Mouse (Mus musculus): ENCODE measurements at regions not wholly inside any gene's neighbourhood (a gene's known extent, or its start where the extent isn't known, plus 50 kb on each side); places are given as distances from the start of the nearest gene placed in this dataset.

DNA sequence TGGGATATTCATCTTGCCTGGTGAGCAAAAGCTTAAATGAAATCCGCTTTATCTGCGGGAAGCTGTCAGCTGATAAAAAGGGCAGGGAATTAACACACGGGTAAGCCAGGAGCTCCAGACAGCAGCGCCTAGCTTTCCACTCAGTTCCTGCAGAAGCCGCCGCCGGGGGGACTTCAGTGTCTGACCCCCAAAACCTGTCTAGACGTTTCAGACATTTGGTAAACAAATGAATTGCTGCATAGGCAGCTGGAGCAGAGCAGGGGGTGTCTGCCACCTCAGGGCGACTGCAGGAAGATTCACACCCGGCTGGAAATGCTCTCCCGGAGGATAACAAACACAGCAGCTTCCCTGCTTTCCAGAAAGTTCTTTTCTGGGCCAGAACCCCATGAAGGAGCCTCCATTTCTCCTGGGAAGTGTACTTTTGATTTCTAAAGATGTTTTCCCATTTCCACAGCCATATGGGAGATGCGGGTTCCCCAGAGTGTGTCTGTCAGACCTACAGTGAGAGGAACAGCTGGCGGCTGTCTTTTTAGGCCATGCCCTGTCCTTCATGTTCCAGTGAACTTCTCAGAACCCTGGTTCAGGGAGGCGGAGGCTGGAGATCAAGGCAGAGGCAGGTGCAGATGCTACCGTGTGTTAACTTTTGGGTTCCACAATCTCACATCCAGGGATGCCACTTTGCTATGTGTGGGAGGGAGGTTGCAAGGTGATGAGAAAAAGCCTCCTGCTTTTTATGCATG, 58.7 kb upstream of the Pmepa1 start:
- DNase-seq, result no peak

GRCm38 (mm10) chr2:173335859-173336258, 59.5 kb upstream of the Pmepa1 start:
- no peak for DNase-seq

- DNase-seq, result no peak
Measured at GRCm38 (mm10) chr2:173337666-173338065, 61.3 kb upstream of the Pmepa1 start.

DNA sequence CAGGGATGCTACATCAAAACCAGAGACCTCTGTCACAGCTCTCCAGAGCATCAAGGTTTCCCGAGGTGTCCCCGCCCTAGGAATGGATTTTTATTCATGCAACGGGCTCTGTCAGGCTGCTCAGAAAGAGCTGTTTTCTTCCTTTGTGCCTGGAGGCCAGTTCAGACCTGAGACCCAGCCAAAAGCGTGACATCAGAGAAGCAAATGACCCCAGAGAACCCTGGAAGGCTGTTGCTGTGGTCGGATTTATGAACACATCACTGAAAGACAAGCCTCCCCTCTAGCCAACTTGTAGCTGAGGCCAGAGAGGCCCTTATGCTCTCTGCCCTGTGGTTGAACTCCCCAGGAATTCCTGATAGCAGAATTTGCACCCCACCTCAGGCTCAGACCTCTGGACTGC, 62.3 kb upstream of the Pmepa1 start:
- no peak for DNase-seq

GRCm38 (mm10) chr2:173339211-173339610, 62.9 kb upstream of the Pmepa1 start:
- no peak for DNase-seq

DNA sequence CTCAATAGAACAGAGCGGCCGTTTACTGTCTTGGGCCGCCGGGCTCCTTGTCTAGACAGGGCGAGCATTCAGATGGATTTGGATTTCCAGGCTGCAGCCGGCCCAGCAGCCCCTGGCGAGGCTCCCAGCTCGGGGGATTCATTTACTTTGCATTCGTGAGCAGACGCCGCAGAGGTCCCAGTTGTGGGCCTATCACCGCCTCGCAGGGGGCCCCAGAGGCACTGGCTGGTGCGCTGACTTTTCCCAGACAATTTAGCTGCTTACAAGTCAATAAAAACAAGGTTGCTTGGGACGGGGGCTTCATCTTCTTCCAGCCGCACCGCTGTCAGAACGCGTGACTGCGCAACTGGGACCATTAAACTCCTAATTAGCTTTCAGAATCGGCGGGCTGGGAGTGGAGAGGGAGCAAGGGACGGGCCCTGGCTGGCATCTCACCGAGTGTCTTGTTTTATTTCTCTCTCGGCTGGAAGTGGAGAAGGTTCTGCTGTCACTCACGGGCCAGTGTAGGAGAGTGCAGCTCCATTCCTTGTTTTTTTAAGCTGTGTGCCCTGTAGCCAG, 63.8 kb upstream of the Pmepa1 start:
- no peak for DNase-seq

GRCm38 (mm10) chr2:173342605-173343260, 66.4 kb upstream of the Pmepa1 start:
- DNase-seq, result no peak

- DNase-seq, result no peak
Measured at GRCm38 (mm10) chr2:173343665-173344064, 67.3 kb upstream of the Pmepa1 start.

- no peak for DNase-seq
Measured at GRCm38 (mm10) chr2:173344221-173344620, 67.9 kb upstream of the Pmepa1 start.

GRCm38 (mm10) chr2:173347341-173347740, 71.0 kb upstream of the Pmepa1 start:
- no peak for DNase-seq

GRCm38 (mm10) chr2:173348757-173349156, 72.4 kb upstream of the Pmepa1 start:
- DNase-seq, result no peak

GRCm38 (mm10) chr2:173349510-173349909, 73.2 kb upstream of the Pmepa1 start:
- no peak for DNase-seq

DNA sequence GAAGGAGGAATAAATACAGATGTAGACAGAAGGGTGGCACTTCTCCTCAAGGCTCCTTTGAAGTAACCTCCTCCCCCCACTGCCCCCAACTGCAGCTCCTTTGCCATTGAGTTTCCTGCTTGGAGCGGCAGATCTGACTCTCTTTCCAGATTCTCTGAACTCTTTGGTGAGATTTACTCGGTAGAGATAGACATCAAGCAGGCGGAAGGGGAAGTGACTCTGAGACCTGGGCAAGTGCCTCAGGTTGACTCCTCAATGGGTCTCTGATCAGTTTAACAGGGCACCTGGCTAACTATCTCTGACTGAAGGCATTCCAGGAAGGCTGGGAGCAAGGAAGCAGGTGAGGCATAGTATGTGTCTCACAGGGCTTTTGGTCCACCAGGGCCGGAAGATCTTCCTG, 73.6 kb upstream of the Pmepa1 start:
- no peak for DNase-seq

GRCm38 (mm10) chr2:173350405-173350804, 74.1 kb upstream of the Pmepa1 start:
- no peak for DNase-seq

GRCm38 (mm10) chr2:173350831-173351230, 74.5 kb upstream of the Pmepa1 start:
- no peak for DNase-seq

GRCm38 (mm10) chr2:173351831-173352755, 75.8 kb upstream of the Pmepa1 start:
- no peak for DNase-seq

DNA sequence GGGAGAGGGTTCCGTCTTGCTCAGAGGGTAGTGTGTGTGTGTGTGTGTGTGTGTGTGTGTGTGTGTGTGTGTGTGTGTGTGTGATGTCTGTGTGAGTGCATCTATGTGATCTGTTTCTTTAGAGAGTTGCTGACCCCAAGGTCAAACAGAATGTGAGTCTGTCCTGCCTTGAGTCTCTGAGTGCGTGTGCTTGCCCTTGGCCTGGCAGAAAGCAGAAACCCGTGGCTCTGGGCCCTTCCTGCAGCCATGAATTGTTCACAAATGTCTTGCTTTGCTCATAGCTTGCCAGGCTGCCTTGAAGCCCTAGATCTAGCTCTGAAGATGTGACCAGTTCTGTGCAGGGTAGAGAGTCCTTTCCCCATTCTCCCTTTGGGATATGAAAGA, 76.4 kb upstream of the Pmepa1 start:
- no peak for DNase-seq

DNA sequence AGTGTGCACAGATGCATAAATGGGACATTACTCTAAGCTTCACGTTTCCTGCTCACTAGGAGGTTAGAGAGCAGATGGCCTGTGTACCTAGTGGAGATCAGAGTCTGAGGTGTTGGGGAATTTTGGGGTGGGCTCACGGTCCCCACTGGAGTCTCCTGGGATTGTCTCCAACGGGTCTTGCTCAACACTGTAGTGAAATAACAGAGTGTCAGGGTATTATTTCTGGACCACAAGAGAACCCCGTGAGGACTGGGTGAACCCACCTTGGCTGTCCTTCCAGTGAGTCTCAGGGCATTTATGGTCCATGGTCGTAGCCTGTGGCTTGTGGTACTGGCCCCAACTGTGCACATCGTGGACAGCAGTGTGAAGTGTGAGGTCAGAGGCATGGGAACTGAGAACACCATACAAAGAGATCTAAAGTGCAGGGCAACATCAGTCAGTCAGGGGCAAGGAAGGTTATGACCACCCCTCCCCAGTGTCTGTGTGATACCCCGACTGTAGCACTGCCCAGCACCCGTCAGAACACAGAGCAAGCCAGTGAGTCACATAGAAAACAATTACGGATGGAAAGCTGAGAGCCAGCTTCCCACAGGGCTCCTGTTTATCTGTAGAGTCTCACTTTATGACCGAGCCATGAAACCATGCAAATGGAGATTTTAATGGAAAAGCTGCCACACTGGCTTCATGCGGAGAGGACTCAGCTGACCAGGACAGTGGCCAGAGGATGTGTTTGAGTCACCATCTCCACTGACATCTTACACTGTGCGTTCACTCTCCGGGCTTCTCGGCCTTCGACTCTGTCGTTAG, 77.3 kb upstream of the Pmepa1 start:
- no peak for DNase-seq

DNA sequence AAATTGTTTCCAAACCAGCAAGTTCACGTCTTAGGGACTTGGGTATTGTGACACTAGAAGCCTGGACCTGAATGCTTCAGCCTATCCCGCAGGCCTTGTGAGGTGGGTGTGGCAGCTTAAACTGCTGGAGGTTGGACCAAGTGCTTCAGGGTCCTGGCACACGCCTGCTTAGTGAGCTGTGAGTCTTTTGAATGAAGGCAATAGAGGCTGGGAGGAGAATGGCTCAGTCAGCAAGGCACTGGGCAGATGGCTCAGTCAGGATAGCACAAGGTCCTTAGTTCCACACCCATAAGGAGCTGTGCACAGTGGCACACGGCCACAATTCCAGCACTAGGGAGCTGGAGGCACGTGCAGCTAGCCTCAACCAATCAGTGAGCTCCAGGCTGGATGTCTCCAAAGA, 80.5 kb upstream of the Pmepa1 start:
- DNase-seq, result no peak

GRCm38 (mm10) chr2:173365441-173366166, 89.3 kb upstream of the Pmepa1 start:
- no peak for DNase-seq

- no peak for DNase-seq
Measured at GRCm38 (mm10) chr2:173366734-173367133, 90.4 kb upstream of the Pmepa1 start.

- DNase-seq, result no peak
Measured at GRCm38 (mm10) chr2:173368899-173369298, 92.6 kb upstream of the Pmepa1 start.

Data from cerebellum, adult 11-12 months (tissue).